Mouse (Mus musculus) brain, embryonic 14.5 days (tissue): ENCODE measurements at regions not wholly inside any gene's neighbourhood (a gene's known extent, or its start where the extent isn't known, plus 50 kb on each side); places are given as distances from the start of the nearest gene placed in this dataset.

ENCODE experiments used
- CTCF ChIP-seq: fragments of 200-500 bp; IDR thresholded peaks from 2 replicates; pipeline ENCODE4 v1.5.1; 2012; ENCODE audit warnings: inconsistent platforms, mild to moderate bottlenecking, moderate library complexity, borderline replicate concordance; ENCODE audit not compliant: insufficient read depth, insufficient read length; ENCODE audit errors: extremely low read depth
- POLR2A ChIP-seq: fragments of 200-500 bp; IDR thresholded peaks from 2 replicates; pipeline ENCODE4 v1.6.1; 2012; ENCODE audit warnings: mild to moderate bottlenecking, inconsistent platforms, borderline replicate concordance; ENCODE audit not compliant: poor library complexity, insufficient read depth, insufficient read length, severe bottlenecking; ENCODE audit errors: extremely low read depth

DNA sequence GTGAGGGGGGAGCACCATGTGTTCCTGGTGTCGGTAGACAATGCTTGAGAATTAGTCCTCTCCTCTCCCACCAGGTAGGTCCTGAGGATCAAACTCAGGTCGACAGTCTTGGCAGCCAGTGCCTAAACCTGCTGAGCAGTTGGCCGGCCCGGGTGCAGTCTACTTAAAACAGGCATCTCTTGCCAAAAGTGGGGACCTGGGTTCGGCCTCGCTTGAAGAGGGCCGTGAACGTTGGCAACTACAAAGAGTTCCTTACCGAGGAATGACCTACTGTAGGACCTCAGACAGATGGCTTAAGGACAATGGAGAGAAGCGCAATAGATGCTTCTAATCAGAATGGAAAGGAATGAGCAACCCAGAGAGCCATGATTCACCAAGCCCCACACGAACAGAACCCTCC, 287.5 kb upstream of the Gm11146 start:
- TF ChIP-seq CTCF (no peak), POLR2A (no peak)
